Mouse (Mus musculus) spleen, adult 2 months (tissue): ENCODE measurements around the gene Sgpl1.

Experiments used
- CTCF ChIP-seq: fragments of 200-500 bp; IDR thresholded peaks from 2 replicates; pipeline ENCODE4 v1.5.1; 2011; ENCODE audit warnings: mild to moderate bottlenecking, inconsistent platforms; ENCODE audit not compliant: insufficient read depth, insufficient read length, insufficient replicate concordance; ENCODE audit errors: extremely low read depth
- POLR2A ChIP-seq: fragments of 200-500 bp; IDR thresholded peaks from 2 replicates; pipeline ENCODE4 v1.6.1; 2011; ENCODE audit warnings: low read depth, low read length, inconsistent platforms

GRCm38 (mm10) chr10:61162366-61162765, 14.9 kb upstream of the Sgpl1 start:
- TF ChIP-seq CTCF (no peak), POLR2A (no peak)
